Comparison of ENCODE assay signal across 28 mouse cellular contexts in genomic region chr13:101988637-101989413, GRCm38 (mm10).
DNase-seq lines count a peak whose midpoint lies in the region; ATAC-seq and TF ChIP-seq lines count a peak whose summit lies in the region.
"Had no signal": no experiment of that assay in that cellular context is flagged by ENCODE, and none has a peak within 500 bp of the region (broad histone marks: within the 10 kb centered on the region; RNA-seq: fewer than 3 reads in every experiment).

No protein-coding gene starts in this region.

- peak; percentile 16 for DNase-seq in kidney, adult 2 months
- no peak for DNase-seq in kidney, adult 9 months
- peak; percentile 40 for DNase-seq in lung, postnatal 10 days
- no peak for DNase-seq in frontal cortex, postnatal 14 days (ENCODE audit: low spot score in 2 of 2)
- no peak for DNase-seq in heart, adult 9 months (ENCODE audit: low spot score in 2 of 2)
- no peak for DNase-seq in hindbrain, embryonic 11.5 days (ENCODE audit: low spot score)
- DNase-seq: adrenal gland, postnatal 10 days; cerebellum, adult 11 months; cerebellum, adult 9-10 months; cerebellum, postnatal 36 days; gastrocnemius, postnatal 14 days; heart, postnatal 4 days; kidney, postnatal 36 days; liver, postnatal 0 days; right cerebral cortex, postnatal 25 days had no signal

- ATAC-seq in intestine, postnatal 0 days: peak; percentile 73
- ATAC-seq in stomach, embryonic 15.5 days (ENCODE audit: insufficient read depth, low FRiP score, low read depth): peak; percentile 58; the same call in 1 of the 2 replicates
- no peak for ATAC-seq in hindbrain, embryonic 11.5 days (ENCODE audit: low FRiP score)
- ATAC-seq: inflammation-experienced regulatory T-cells, adult 6 months; liver, embryonic 12.5 days; liver, postnatal 0 days; midbrain, embryonic 16.5 days; Patski had no signal

- H3K36me3 ChIP-seq in kidney, adult 2 months (ENCODE audit: control insufficient read depth, insufficient read depth, low read length): no peaks in the 10 kb centered on the region
- H3K36me3 ChIP-seq in intestine, postnatal 0 days (ENCODE audit: control insufficient read depth, insufficient read depth): no peaks in the 10 kb centered on the region
- no peaks in the 10 kb centered on the region for H3K36me3 ChIP-seq in stomach, embryonic 15.5 days
- no peaks in the 10 kb centered on the region for H3K36me3 ChIP-seq in hindbrain, embryonic 11.5 days (ENCODE audit: control insufficient read depth, insufficient read depth, low read length)
- H3K36me3 ChIP-seq: embryonic facial prominence, embryonic 12.5 days; forebrain, embryonic 12.5 days; heart, embryonic 10.5 days; hindbrain, embryonic 15.5 days; kidney, embryonic 15.5 days; liver, embryonic 12.5 days had no signal

- no peak overlapping the region for H3K9ac ChIP-seq in intestine, postnatal 0 days (ENCODE audit: low read depth, low read length)
- H3K9ac ChIP-seq in stomach, embryonic 15.5 days: no peak overlapping the region
- no peak overlapping the region for H3K9ac ChIP-seq in hindbrain, embryonic 11.5 days (ENCODE audit: low read depth, low read length)
- H3K9ac ChIP-seq: embryonic facial prominence, embryonic 12.5 days; forebrain, embryonic 12.5 days; hindbrain, embryonic 15.5 days; kidney, embryonic 15.5 days; liver, embryonic 12.5 days; liver, postnatal 0 days had no signal

- no peak for TF ChIP-seq CTCF in kidney, adult 2 months (conservative IDR thresholded peaks at IDR 0.05; ENCODE audit: insufficient read depth, insufficient read length, low read depth, low read length)
- no peak for TF ChIP-seq CTCF in intestine, postnatal 0 days (IDR thresholded peaks at IDR 0.05; ENCODE audit: low read depth)

- no peaks in the 10 kb centered on the region for H3K9me3 ChIP-seq in intestine, postnatal 0 days (ENCODE audit: control insufficient read depth)
- no peaks in the 10 kb centered on the region for H3K9me3 ChIP-seq in stomach, embryonic 15.5 days
- H3K9me3 ChIP-seq in hindbrain, embryonic 11.5 days (ENCODE audit: control insufficient read depth, low read length): no peaks in the 10 kb centered on the region
- H3K9me3 ChIP-seq: embryonic facial prominence, embryonic 12.5 days; forebrain, embryonic 12.5 days; heart, embryonic 10.5 days; hindbrain, embryonic 15.5 days; kidney, embryonic 15.5 days; liver, embryonic 12.5 days had no signal

- no peak overlapping the region for H3K4me2 ChIP-seq in intestine, postnatal 0 days (replicated peaks; ENCODE audit: low read depth)
- no peak overlapping the region for H3K4me2 ChIP-seq in stomach, embryonic 15.5 days
- no peak overlapping the region for H3K4me2 ChIP-seq in hindbrain, embryonic 11.5 days (replicated peaks; ENCODE audit: low read depth, low read length)
- H3K4me2 ChIP-seq: embryonic facial prominence, embryonic 12.5 days; forebrain, embryonic 12.5 days; hindbrain, embryonic 15.5 days; kidney, embryonic 15.5 days; liver, embryonic 12.5 days; midbrain, embryonic 11.5 days had no signal

- TF ChIP-seq POLR2A in kidney, adult 2 months (IDR thresholded peaks at IDR 0.05; ENCODE audit: low read depth, low read length): no peak

- H3K4me1 ChIP-seq in kidney, adult 2 months (ENCODE audit: control insufficient read depth, insufficient read depth, low read length): no peaks in the 10 kb centered on the region; the same call in 1 of the 2 replicates
- H3K4me1 ChIP-seq in intestine, postnatal 0 days (replicated peaks; ENCODE audit: control insufficient read depth, insufficient read depth, low read length): 0 out of 2 replicates have a peak, but pooled peaks cover 3% of the 10 kb centered on the region
- no peaks in the 10 kb centered on the region for H3K4me1 ChIP-seq in stomach, embryonic 15.5 days
- no peaks in the 10 kb centered on the region for H3K4me1 ChIP-seq in hindbrain, embryonic 11.5 days (replicated peaks; ENCODE audit: control insufficient read depth, insufficient read depth, low read length)
- H3K4me1 ChIP-seq: embryonic facial prominence, embryonic 12.5 days; forebrain, embryonic 12.5 days; heart, embryonic 10.5 days; hindbrain, embryonic 15.5 days; kidney, embryonic 15.5 days; liver, embryonic 12.5 days had no signal

- WGBS in kidney, adult 2 months: 70% methylated on average over 9 of the region's 9 CpGs
- 53% methylated on average over 9 of the region's 9 CpGs for WGBS in intestine, postnatal 0 days
- 63% methylated on average over 9 of the region's 9 CpGs for WGBS in stomach, embryonic 15.5 days
- WGBS in hindbrain, embryonic 11.5 days: 86% methylated on average over 9 of the region's 9 CpGs

- no peaks in the 10 kb centered on the region for H3K27me3 ChIP-seq in kidney, adult 2 months (replicated peaks; ENCODE audit: control insufficient read depth, insufficient read depth, low read length)
- no peaks in the 10 kb centered on the region for H3K27me3 ChIP-seq in intestine, postnatal 0 days (replicated peaks; ENCODE audit: control insufficient read depth, insufficient read depth, low read length)
- no peaks in the 10 kb centered on the region for H3K27me3 ChIP-seq in stomach, embryonic 15.5 days (replicated peaks)
- H3K27me3 ChIP-seq in hindbrain, embryonic 11.5 days (ENCODE audit: control insufficient read depth, insufficient read depth, low read length): no peaks in the 10 kb centered on the region
- H3K27me3 ChIP-seq: embryonic facial prominence, embryonic 12.5 days; forebrain, embryonic 12.5 days; hindbrain, embryonic 15.5 days; kidney, embryonic 15.5 days; liver, embryonic 12.5 days; Patski had no signal

- H3K4me3 ChIP-seq in kidney, adult 2 months (ENCODE audit: insufficient read depth, low read depth, low read length): no peak overlapping the region
- no peak overlapping the region for H3K4me3 ChIP-seq in intestine, postnatal 0 days (ENCODE audit: low read depth, low read length)
- no peak overlapping the region for H3K4me3 ChIP-seq in stomach, embryonic 15.5 days (replicated peaks)
- H3K4me3 ChIP-seq in hindbrain, embryonic 11.5 days (ENCODE audit: low read depth, low read length): no peak overlapping the region
- H3K4me3 ChIP-seq: embryonic facial prominence, embryonic 12.5 days; erythroblast, embryonic 14.5 days; forebrain, embryonic 12.5 days; heart, embryonic 10.5 days; hindbrain, embryonic 15.5 days; kidney, embryonic 15.5 days; liver, embryonic 12.5 days had no signal

- no peak overlapping the region for H3K27ac ChIP-seq in kidney, adult 2 months (ENCODE audit: insufficient read depth, low read depth, low read length)
- H3K27ac ChIP-seq in intestine, postnatal 0 days (ENCODE audit: low read depth, low read length): no peak overlapping the region
- H3K27ac ChIP-seq in stomach, embryonic 15.5 days: peak overlapping the region; percentile 79
- H3K27ac ChIP-seq in hindbrain, embryonic 11.5 days (ENCODE audit: low read depth, low read length): no peak overlapping the region
- H3K27ac ChIP-seq: embryonic facial prominence, embryonic 12.5 days; forebrain, embryonic 12.5 days; heart, embryonic 10.5 days; hindbrain, embryonic 15.5 days; kidney, embryonic 15.5 days; liver, embryonic 12.5 days had no signal

Comparison
In these comparisons a context has a peak if more than half of its experiments do, and no peak if none do; other contexts are left out.
1. DNase-seq: peak in kidney, adult 2 months (single experiment) and lung, postnatal 10 days (single experiment); none in kidney, adult 9 months (single experiment), frontal cortex, postnatal 14 days (0 of 2), heart, adult 9 months (0 of 2) and hindbrain, embryonic 11.5 days (single experiment).